Mouse (Mus musculus) cerebellum, adult 2 months (tissue): ENCODE measurements around the gene Colgalt1.

ENCODE experiments used
- CTCF ChIP-seq: fragments of 200-500 bp; IDR thresholded peaks from 2 replicates; pipeline ENCODE4 v1.5.1; 2011; ENCODE audit warnings: low read depth, mild to moderate bottlenecking, control low read depth, low read length, moderate library complexity, borderline replicate concordance; ENCODE audit not compliant: insufficient read depth
- POLR2A ChIP-seq: fragments of 200-500 bp; IDR thresholded peaks from 2 replicates; pipeline ENCODE4 v1.6.1; 2011; ENCODE audit warnings: low read length, control low read depth, borderline replicate concordance; ENCODE audit not compliant: insufficient read depth

DNA sequence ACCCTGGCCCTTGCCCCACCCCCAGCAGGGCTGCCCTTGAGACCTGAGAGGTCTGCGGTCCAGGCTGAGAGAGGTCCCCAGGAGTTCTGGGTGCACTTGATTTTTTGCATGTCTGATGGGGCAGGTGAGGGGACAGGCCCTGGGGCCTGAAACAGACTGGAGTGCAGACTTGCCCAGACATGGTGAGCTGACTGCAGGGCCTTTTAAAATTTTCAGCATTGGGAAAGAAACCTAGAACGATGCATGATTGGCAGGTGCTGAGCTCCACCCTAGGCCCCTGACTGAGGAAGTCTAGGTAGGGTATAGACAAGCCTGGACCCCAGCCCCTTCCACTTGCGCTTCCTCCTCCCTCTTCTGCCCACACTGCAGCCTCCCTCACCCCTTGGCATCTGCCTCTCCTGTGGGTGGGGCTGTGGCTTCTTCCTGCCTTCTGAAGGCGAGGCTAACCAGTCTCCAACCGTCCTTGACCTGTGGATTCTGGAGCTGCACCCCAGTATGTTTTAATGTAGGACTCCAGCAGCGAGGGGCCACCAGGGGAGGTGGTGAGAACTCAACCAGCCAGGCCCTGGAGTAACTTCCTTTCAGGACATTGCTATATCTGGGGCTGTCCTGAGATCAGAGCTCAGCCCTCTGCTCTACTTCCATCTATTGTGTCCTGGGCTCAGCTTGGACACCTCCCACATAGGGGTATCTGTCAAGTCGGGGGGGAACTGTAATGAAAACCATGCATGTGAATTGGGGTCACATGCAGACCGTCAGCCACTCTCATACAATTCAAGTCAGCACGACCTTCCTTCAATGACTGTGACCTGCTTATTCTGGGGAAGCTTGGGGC is 16.7 kb downstream of the Colgalt1 start:
- TF ChIP-seq CTCF = no peak
- no peak for TF ChIP-seq POLR2A
